Mouse (Mus musculus) Patski (cell line): ENCODE measurements around the gene Larp4b. TPM values are rescaled to one million over a fixed set of nuclear protein-coding genes. Genes with fewer than 3 reads are reported as not detected.

Experiments used
- ATAC-seq: fragments of 100-300 bp; one replicate; pipeline ENCODE4 v1.8.0; 2021
- CTCF ChIA-PET: fragments of 350-600 bp; sonication (Branson Sonifier 250); formaldehyde crosslinking; loops from one replicate; lab custom pipeline; 2022; ENCODE audit warnings: inconsistent platforms; lab: Charles Lee
- POLR2A ChIA-PET: fragments of 350-600 bp; sonication (Branson Sonifier 250); formaldehyde crosslinking; loops from one replicate; lab custom pipeline; 2022; ENCODE audit warnings: antibody characterized with exemption, inconsistent platforms; lab: Charles Lee
- DNase-seq: peaks from one replicate; pipeline ENCODE4 v3.0.0-alpha.2; 2011; ENCODE audit warnings: low read depth, low spot score
- H3K27me3 ChIP-seq: fragments of 371-371 bp; one replicate; pipeline ENCODE4 v1.5.1; 2021
- CTCF ChIP-seq: fragments of 100-300 bp; IDR thresholded peaks from one replicate; pipeline ENCODE4 v1.5.1; 2021
- in situ Hi-C: fragments of 300-500 bp; cut with MboI; formaldehyde crosslinking; loops from 3 replicates; pipeline ENCODE4 v1.11.1; 2018; ENCODE audit warnings: low pct_unique_long_range_greater_than_20kb, mixed read lengths
- polyA plus RNA-seq: library from polyadenylated mRNA; unstranded; gene quantifications from one replicate; pipeline ENCODE4 v1.2.3, GENCODE M21; 2021

The Larp4b gene
- polyA plus RNA-seq, 1 experiment from 2014 or later, result 45.2 TPM

DNA sequence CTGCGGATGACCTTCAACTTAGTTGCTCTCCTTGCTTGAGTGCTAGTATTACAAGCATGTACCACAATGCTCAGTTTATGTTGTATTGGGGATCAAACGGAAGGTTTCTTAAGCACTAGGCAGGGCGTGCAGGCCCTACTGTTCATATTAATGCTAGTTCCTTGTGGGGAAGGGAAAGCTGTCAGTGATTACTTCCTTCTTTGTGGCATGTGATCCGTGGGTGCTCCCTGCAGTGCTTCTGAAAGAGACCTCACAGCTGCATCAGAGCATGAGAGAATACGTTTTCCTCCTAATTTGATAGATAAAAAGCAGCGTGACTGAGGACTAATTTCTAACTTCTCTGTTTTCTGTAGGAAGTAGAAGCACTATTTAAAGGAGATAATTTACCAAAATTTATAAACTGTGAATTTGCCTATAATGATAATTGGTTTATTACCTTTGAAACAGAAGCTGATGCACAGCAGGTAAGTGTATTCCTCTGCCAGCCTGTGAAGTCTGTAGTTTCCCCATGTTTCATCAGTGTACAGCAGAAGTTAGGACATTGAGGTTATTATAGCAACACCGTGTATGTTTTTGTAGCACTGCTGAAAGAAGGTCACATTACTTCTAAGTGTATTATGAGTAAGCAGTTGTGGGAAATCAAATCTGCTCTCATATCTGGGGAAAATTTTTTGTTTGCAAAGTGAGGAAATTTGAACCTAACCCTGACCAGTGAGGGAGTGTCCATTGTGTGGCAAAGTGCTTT, 56.0 kb downstream of the Larp4b start:
- no peak for DNase-seq
- ChIA-PET POLR2A (no interaction called here), CTCF (interaction anchor here (0.9 to 1.3 kb wide), 2 partner anchors 12 to 15 kb away, joined by 3 to 4 read pairs; no protein-coding TSS in a partner anchor)
- ATAC-seq, result no peak
- TF ChIP-seq CTCF, result no peak
- H3K27me3 ChIP-seq, result no peaks in the 10 kb centered on the region
- in situ Hi-C loops, result no loop called here

DNA sequence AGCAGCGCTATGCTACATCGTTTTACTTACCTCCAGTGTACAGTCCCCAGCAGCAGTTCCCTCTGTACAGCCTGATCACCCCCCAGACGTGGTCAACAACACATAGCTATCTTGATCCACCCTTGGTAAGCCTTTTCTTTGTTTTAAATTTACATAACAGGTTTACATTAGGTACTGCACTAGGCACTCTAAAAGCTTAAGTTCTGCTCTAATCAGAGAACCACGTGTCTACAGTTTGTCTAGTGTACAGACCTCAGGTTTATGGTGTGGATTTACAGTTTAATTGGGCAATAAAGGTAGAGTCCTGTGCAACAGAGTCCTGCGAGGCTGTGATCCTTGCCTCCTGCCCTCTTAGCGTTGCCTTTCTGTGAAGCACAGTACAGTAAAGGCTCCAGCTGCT, 57.4 kb downstream of the Larp4b start:
- CTCF ChIA-PET, result interaction anchor here (0.9 to 1.7 kb wide), 3 partner anchors 11 to 31 kb away, joined by 3 to 6 read pairs (median 4); no protein-coding TSS in a partner anchor
- no peak for ATAC-seq
- POLR2A ChIA-PET, result no interaction called here
- no peaks in the 10 kb centered on the region for H3K27me3 ChIP-seq
- DNase-seq, result no peak
- no peak for TF ChIP-seq CTCF
- in situ Hi-C loops, result no loop called here

DNA sequence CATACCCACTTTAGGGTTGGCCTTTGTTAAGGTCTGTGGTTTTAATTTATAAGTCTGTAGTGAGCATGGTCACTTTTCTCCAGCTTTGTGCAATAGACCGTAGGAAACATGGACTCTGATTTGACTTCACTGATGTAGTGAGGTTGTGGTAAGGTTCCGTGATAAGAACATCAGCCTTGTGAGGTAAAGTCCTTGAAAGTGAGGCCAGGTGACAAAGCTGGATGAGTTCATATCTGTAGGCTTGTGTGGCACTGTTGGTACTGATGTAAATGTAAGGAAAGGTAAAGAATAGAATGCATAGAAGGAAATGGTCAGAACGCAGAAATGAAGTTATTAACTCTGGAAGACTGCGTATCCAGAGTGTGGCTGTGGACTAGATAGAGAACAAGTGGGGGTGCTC, 57.9 kb downstream of the Larp4b start:
- ChIA-PET CTCF (interaction anchor here (1.7 kb wide), 1 partner anchor 11 kb away, joined by 6 read pairs; no protein-coding TSS in a partner anchor), POLR2A (no interaction called here)
- no peak for TF ChIP-seq CTCF
- no peak for ATAC-seq
- no peak for DNase-seq
- H3K27me3 ChIP-seq, result no peaks in the 10 kb centered on the region
- in situ Hi-C loops, result no loop called here

DNA sequence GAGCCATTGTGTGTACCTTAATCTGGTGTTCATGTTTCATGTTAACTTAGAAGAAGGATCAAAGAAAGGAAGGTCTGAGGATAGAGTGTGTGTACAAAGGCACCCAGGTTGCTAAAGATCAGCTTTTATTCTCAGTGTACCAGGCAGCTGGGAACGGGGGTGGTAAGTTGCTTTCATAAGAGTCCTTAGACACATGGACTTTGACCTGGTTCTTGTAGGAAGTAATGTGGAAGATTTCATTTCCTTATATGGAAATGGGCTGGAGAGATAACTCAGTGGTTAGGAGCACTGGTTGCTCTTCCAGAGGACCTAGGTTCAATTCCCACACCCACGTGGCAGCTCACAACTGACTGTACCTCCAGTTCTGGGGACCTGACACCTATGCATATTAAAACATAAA, 58.6 kb downstream of the Larp4b start:
- DNase-seq (no peak), ATAC-seq (no peak)
- CTCF ChIA-PET, result interaction anchor here (1.3 kb wide), 1 partner anchor 10 kb away, joined by 4 read pairs; no protein-coding TSS in a partner anchor
- in situ Hi-C loops, result no loop called here
- H3K27me3 ChIP-seq, result no peaks in the 10 kb centered on the region
- POLR2A ChIA-PET, result no interaction called here
- no peak for TF ChIP-seq CTCF

DNA sequence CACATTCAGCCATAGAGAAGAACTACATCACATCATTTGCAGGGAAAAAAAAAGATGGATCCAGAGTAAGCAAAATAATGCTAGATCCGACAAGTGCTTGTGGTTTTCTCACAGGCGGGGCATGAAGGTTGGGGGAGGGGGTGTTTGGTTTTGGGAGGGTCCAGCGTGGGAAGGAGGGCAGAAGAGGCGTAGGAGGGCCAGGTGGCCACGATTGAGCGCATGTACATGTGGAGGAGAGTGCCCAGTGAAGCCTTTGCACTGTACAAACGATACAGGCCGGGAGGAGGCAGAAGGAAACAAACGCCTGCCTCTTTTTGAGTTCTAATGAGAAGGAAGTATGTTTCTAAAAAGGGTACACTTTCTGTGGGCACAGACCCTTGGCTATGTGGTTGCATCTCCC, 60.1 kb downstream of the Larp4b start:
- no peak for TF ChIP-seq CTCF
- ChIA-PET CTCF (interaction anchor here (1.0 kb wide), 1 partner anchor 14 kb away, joined by 3 read pairs; no protein-coding TSS in a partner anchor), POLR2A (no interaction called here)
- in situ Hi-C loops, result no loop called here
- DNase-seq, result no peak
- no peaks in the 10 kb centered on the region for H3K27me3 ChIP-seq
- no peak for ATAC-seq

DNA sequence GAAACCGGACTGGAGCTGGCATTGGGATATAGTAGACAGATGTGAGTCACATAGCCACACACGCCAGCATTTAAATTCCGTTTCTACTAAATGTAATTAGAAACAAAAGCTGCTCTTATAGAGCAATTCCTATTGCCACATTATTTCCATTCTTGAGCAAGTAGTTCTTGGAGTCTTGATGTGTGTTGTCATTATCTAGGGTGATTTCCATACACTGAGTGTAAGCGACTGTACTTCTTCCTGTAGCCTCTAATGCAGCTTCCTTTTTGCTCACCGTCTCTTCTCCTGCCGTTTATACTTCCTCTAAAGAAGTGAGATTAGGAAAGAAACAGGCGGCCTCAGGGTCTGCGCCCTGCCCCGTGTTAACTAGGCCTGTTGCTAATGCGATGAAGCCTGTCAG, 65.6 kb downstream of the Larp4b start:
- ATAC-seq (no peak), DNase-seq (no peak)
- in situ Hi-C loops, result no loop called here
- TF ChIP-seq CTCF, result no peak
- CTCF ChIA-PET, result interaction anchor here (1.0 to 1.1 kb wide), 2 partner anchors 8 to 32 kb away, joined by 3 read pairs; no protein-coding TSS in a partner anchor
- POLR2A ChIA-PET, result no interaction called here
- no peaks in the 10 kb centered on the region for H3K27me3 ChIP-seq

DNA sequence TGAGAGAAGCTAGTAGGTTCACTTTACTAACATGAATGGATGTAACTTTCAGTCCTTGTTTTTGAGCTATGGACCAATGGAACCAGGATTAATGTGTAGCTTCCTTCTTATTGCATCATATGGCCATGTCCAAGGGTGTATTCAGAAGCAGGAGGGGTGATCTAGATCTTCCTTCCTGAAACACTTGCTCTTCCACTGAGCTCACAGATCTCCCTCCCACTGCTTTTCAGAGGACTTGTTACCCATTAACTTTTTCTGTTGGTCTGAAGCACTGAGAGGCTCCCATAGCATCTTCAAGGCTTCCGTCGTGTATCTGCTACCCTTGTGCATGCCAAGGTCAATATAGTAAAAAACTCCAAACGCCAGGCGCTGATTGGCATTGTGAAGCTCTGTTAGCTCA, 69.2 kb downstream of the Larp4b start:
- ATAC-seq, result no peak
- POLR2A ChIA-PET, result no interaction called here
- in situ Hi-C loops, result loop anchor here (10.0 kb wide), 1 partner anchor 168 kb away; the partner anchor contains the start of gene Gtpbp4

DNA sequence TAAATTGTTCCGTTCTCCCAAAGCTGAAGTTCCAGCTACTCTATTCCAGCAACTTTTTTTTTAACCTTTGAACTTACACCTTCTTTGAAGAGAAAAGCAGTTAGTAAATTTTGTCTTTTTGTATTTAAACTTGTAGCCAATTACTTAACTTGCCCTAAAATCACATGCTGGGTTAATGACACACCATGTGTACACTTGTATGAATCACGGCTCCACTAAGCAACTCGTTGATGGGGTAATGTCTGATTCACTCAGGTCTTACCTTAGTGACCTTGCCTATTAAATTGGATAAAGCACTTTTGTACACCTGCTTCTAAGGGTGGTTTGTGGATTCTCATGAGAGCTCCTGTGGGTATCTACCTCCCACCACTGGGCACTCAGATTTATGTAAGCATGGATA, 74.2 kb downstream of the Larp4b start:
- no peak for TF ChIP-seq CTCF
- in situ Hi-C loops, result loop anchor here (10.0 kb wide), 1 partner anchor 173 kb away; the partner anchor contains the start of gene Gtpbp4
- DNase-seq (no peak), ATAC-seq (peak; percentile 47)
- no peaks in the 10 kb centered on the region for H3K27me3 ChIP-seq
- ChIA-PET POLR2A (no interaction called here), CTCF (interaction anchor here (1.1 kb wide), 2 partner anchors 8 to 12 kb away, joined by 3 read pairs; no protein-coding TSS in a partner anchor)

More for the DNA sequence above, 69.2 kb downstream of the Larp4b start:
- no peaks in the 10 kb centered on the region for H3K27me3 ChIP-seq
- DNase-seq, result no peak
- CTCF ChIA-PET, result interaction anchor here (0.6 to 2.9 kb wide), 7 partner anchors 9 to 26 kb away, joined by 3 to 8 read pairs (median 3); no protein-coding TSS in a partner anchor
- no peak for TF ChIP-seq CTCF

DNA sequence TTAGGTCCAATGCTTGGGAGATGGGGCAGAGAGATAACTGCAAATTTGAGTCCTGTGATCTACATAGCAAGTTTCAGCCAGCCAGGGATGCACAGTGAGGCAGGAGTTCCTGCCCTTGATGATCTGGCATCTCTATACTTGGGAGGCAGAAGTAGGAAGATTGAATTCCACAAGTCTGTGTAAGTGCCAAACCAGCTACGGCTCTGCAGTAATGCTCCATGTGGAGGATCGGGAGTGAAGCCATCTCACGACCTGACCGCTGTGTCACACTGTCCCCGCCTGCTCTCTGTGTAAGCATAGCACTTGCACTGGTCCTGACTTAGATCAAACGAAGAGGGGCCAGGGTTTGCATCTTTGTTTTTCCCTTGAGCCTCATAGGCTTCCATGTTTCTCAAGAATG, 75.9 kb downstream of the Larp4b start:
- in situ Hi-C loops, result loop anchor here (10.0 kb wide), 1 partner anchor 175 kb away; the partner anchor contains the start of gene Gtpbp4
- ChIA-PET POLR2A (no interaction called here), CTCF (interaction anchor here (1.2 kb wide), 1 partner anchor 14 kb away, joined by 3 read pairs; no protein-coding TSS in a partner anchor)
- no peak for TF ChIP-seq CTCF
- ATAC-seq (no peak), DNase-seq (no peak)
- no peaks in the 10 kb centered on the region for H3K27me3 ChIP-seq

DNA sequence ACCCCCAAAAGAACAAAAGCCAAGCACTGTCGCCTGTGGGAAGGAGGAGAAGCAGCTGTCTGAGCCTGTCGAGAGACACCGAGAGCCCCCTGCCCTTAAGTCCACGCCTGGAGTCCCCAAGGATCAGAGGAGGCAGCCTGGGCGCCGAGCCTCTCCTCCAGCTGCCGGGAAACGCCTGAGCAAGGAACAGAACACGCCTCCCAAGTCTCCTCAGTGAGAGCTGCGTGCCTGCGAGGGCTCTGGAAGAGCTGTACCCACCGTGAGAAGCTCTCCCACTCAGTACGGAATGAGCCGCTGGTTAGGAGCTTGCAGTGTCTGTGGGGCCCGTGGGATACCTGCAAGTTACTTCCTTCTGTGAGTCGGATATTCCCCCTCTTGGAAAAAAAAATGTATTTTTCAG, 77.0 kb downstream of the Larp4b start:
- in situ Hi-C loops, result no loop called here
- no peaks in the 10 kb centered on the region for H3K27me3 ChIP-seq
- POLR2A ChIA-PET, result no interaction called here
- TF ChIP-seq CTCF, result no peak
- CTCF ChIA-PET, result interaction anchor here (1.6 kb wide), 1 partner anchor 14 kb away, joined by 3 read pairs; no protein-coding TSS in a partner anchor
- ATAC-seq (no peak), DNase-seq (no peak)
